Mouse (Mus musculus) lung, adult 2 months (tissue): Measurements from ENCODE around the gene Rwdd3. TPM values are rescaled to one million over a fixed set of nuclear protein-coding genes. Genes with fewer than 3 reads are reported as not detected.

Experiments
- DNase-seq: peaks from one replicate; pipeline ENCODE4 v3.0.0; 2022
- H3K4me1 ChIP-seq: fragments of 200-500 bp; 2 replicates; pipeline ENCODE4 v1.6.1; 2011; ENCODE audit warnings: low read length; ENCODE audit not compliant: control insufficient read depth, insufficient read depth
- H3K4me3 ChIP-seq: fragments of 200-500 bp; replicated peaks from 2 replicates; pipeline ENCODE3; 2011; ENCODE audit warnings: low read depth, mild to moderate bottlenecking, control low read depth, low read length; ENCODE audit errors: extremely low read depth
- CTCF ChIP-seq: fragments of 200-500 bp; IDR thresholded peaks from 2 replicates; pipeline ENCODE4 v1.5.1; 2011; ENCODE audit warnings: mild to moderate bottlenecking, low read length, control low read depth; ENCODE audit not compliant: insufficient read depth
- POLR2A ChIP-seq: fragments of 200-500 bp; IDR thresholded peaks from 2 replicates; pipeline ENCODE4 v1.6.1; 2011; ENCODE audit warnings: low read depth, mild to moderate bottlenecking, control low read depth, low read length, borderline replicate concordance; ENCODE audit errors: extremely low read depth
- WGBS: fragments of 180-500 bp; shearing (Covaris S2); methylation state at CpG from one replicate; pipeline ENCODE4 v1.1.7; 2018; 5-methylcytosine and 5-hydroxymethylcytosine counted together
- polyA plus RNA-seq: library from polyadenylated mRNA; depleted of rRNA; stranded (reverse); fragments of >200 nt; gene quantifications from 2 replicates; pipeline ENCODE4 v1.2.3, GENCODE M21; 2012; rRNA removed

Rwdd3 gene
- polyA plus RNA-seq, 1 experiment = 3.3 TPM

DNA sequence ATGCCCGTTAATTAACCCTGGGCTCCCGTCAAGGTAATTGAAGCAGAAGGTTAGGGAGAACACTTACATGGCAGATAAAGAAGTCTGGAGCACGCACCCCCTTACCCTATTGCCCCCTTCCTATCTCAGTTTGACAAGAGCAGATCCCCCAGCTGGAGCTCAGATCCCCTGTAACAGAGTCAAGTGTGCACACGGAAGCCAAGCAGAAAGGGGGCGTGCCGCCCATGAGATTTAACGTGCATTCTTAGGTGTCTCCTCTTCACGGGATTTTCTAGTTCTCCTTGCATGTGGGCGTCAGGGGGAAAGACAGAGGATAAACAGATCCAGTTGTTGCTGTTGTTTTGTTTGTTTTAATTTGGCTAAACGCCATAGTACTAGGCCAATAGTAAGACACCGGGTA, 37.6 kb downstream of the Rwdd3 start:
- DNase-seq = no peak
- 71% methylated on average over 11 of the region's 11 CpGs for WGBS
- Histone ChIP-seq H3K4me3 (no peak overlapping the region), H3K4me1 (no peaks in the 10 kb centered on the region)
- TF ChIP-seq CTCF (no peak), POLR2A (no peak)

DNA sequence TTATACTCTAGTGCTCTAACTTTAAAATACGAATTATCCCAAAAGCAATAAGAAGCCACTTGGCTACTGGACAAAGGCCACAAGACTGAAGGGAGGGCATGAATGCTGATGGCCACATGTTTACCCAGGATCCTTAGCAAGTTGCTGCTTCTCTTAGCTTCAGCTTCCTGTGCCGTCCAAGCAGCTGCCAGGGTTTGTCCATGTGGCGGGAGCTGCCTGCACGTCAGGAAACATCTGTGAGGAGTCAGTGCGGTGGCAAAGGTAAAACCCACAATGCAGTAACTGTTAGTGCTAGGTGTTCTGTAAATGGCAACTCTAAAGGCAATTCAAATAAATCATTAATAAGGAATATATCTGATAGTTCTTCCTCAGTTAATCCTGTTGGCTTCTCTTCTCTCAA, 38.5 kb downstream of the Rwdd3 start:
- no peak for DNase-seq
- 55% methylated on average over 5 of the region's 5 CpGs for WGBS
- no peak for TF ChIP-seq CTCF
- Histone ChIP-seq H3K4me1 (no peaks in the 10 kb centered on the region), H3K4me3 (no peak overlapping the region)

- WGBS = 88% methylated on average over 2 of the region's 2 CpGs
- no peak for DNase-seq
- TF ChIP-seq CTCF = no peak
- TF ChIP-seq POLR2A = no peak
- Histone ChIP-seq H3K4me1 (no peaks in the 10 kb centered on the region), H3K4me3 (no peak overlapping the region)
Measured at GRCm38 (mm10) chr3:121127171-121127570, 44.3 kb downstream of the Rwdd3 start.

DNA sequence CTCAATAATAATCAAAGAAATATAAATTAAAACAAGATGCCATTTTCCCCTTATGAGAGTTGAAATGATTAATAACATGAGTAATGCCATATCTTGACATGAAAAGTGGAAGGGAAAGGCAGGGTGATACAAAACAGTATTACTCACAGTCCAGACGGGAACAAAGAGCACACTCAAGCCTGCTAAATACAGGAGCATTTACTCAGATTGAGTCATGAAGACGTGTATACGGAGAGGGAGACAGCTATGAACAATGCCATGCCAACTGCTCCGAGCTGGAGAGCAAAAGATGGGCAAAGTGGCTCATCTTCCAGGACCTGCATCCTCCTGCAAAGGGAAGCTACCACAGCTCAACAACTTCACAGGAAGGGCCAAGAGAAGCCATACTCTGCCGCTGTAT, 45.0 kb downstream of the Rwdd3 start:
- Histone ChIP-seq H3K4me3 (no peak overlapping the region), H3K4me1 (no peaks in the 10 kb centered on the region)
- no peak for TF ChIP-seq CTCF
- no peak for TF ChIP-seq POLR2A
- DNase-seq = no peak
- WGBS = 75% methylated on average over 5 of the region's 5 CpGs

GRCm38 (mm10) chr3:121121072-121121471, 50.4 kb downstream of the Rwdd3 start:
- Histone ChIP-seq H3K4me1 (no peaks in the 10 kb centered on the region), H3K4me3 (no peak overlapping the region)
- TF ChIP-seq POLR2A (no peak), CTCF (no peak)
- WGBS = 89% methylated on average over 5 of the region's 5 CpGs
- no peak for DNase-seq

- H3K4me1 ChIP-seq = no peaks in the 10 kb centered on the region
- WGBS = 63% methylated on average over 13 of the region's 13 CpGs
- H3K4me3 ChIP-seq = no peak overlapping the region
- DNase-seq = no peak
- no peak for TF ChIP-seq CTCF
- TF ChIP-seq POLR2A = no peak
Measured at GRCm38 (mm10) chr3:121116590-121116989, 54.9 kb downstream of the Rwdd3 start.

- 79% methylated on average over 5 of the region's 5 CpGs for WGBS
- Histone ChIP-seq H3K4me3 (no peak overlapping the region), H3K4me1 (no peaks in the 10 kb centered on the region)
- no peak for DNase-seq
- TF ChIP-seq CTCF = no peak
- TF ChIP-seq POLR2A = no peak
Measured at GRCm38 (mm10) chr3:121116067-121116466, 55.4 kb downstream of the Rwdd3 start.

DNA sequence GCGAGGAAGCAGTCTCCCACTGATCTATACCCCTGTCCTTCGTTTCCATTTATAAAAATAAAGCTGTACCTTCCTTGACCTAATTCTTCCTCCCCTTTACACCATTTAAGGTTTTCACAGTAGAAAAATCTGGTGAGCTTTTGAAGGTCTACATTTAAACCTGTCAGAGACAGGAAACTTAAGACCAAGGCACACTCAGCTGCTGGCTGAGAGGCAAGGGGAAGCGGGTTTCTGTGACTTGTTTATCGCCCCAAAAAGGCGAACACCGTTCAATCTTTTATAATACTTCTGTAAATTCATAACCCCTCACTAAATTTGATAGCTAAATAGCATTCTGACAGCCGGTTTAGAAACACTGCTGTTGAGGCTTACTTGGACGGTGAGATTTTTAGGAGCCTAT, 60.4 kb downstream of the Rwdd3 start:
- DNase-seq = no peak
- 80% methylated on average over 8 of the region's 8 CpGs for WGBS
- Histone ChIP-seq H3K4me1 (no peaks in the 10 kb centered on the region), H3K4me3 (no peak overlapping the region)
- TF ChIP-seq POLR2A (no peak), CTCF (no peak)

- no peak for DNase-seq
Measured at GRCm38 (mm10) chr3:121110430-121110829, 61.1 kb downstream of the Rwdd3 start.

GRCm38 (mm10) chr3:121107481-121107880, 64.0 kb downstream of the Rwdd3 start:
- WGBS = 71% methylated on average over 6 of the region's 6 CpGs
- no peak for TF ChIP-seq POLR2A
- no peak for TF ChIP-seq CTCF

More at GRCm38 (mm10) chr3:121110430-121110829, 61.1 kb downstream of the Rwdd3 start:
- Histone ChIP-seq H3K4me1 (no peaks in the 10 kb centered on the region), H3K4me3 (no peak overlapping the region)
- no peak for TF ChIP-seq CTCF
- no peak for TF ChIP-seq POLR2A
- 69% methylated on average over 7 of the region's 7 CpGs for WGBS

GRCm38 (mm10) chr3:121105408-121105708, 66.1 kb downstream of the Rwdd3 start:
- DNase-seq = no peak
- H3K4me3 ChIP-seq = no peak overlapping the region
- 68% methylated on average over 5 of the region's 5 CpGs for WGBS
- H3K4me1 ChIP-seq = no peaks in the 10 kb centered on the region
- TF ChIP-seq POLR2A = no peak
- TF ChIP-seq CTCF = no peak

More at GRCm38 (mm10) chr3:121107481-121107880, 64.0 kb downstream of the Rwdd3 start:
- Histone ChIP-seq H3K4me3 (no peak overlapping the region), H3K4me1 (no peaks in the 10 kb centered on the region)
- no peak for DNase-seq

Other genes with a start within 250 kb of the Rwdd3 start
- 2.3 TPM in 2 replicates for gene Tmem56, start 111.4 kb upstream of the Rwdd3 start, polyA plus RNA-seq
- 19.6 and 24.5 TPM in 2 replicates for gene Alg14, start 120.1 kb upstream of the Rwdd3 start, polyA plus RNA-seq